Mouse (Mus musculus) left cerebral cortex, postnatal 36 days (tissue): ENCODE results near the gene Rbm17. TPM values are rescaled to one million over a fixed set of nuclear protein-coding genes. Genes with fewer than 3 reads are reported as not detected.
A peak's percentile ranks its signal among the peaks of the same experiment; 100 is the strongest.
"Not testable (repeated sequence)": the region's sequence is repeated elsewhere in the genome, so short reads cannot be mapped to it uniquely, and the experiment has no call there.

Experiments used
- DNase-seq, 2 experiments: peaks; one replicate each; pipeline ENCODE4 v3.0.0; 2021 to 2022; ENCODE audit warnings: low spot score in 2 of 2, mixed read lengths in 1 of 2
- intact Hi-C: fragments of 180-260 bp; cut with DNase I; formaldehyde crosslinking; loops from one replicate; pipeline ENCODE4 v1.15.1; 2025
- total RNA-seq, 2 experiments: library from RNA; stranded (reverse); gene quantifications; 2 replicates each; pipeline ENCODE4 v1.2.3; 2021

Gene Rbm17
- total RNA-seq, 2 experiments from 2014 or later: 79.2 to 82.2 TPM

DNA sequence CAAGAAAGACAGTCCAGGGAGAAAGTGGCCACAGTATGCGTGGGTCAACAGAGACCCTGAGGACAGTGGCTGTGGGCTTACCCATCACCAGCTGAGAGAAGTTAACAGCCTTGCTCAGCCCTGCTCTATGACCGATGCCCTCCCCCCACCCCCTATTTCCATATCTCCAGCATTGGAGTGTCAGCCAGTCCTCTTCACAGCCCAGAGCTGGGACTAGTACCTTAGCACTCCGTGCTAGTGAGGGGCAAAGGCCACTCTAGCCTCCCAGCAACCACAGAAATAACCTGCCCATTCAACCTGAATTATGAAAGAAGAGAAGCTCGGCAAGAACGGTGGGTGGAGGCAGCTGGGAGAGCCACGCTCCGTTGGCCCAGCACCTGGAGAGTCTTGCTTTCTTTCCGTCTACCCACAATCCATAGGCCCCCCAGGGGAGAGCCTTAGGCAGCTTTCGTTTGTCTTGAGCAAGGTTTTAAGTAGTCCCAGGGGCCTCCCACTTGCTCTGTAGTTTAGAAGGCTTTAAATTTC is 51.6 kb downstream of the Rbm17 start:
- no peak for DNase-seq
- intact Hi-C loops: no loop called here

DNA sequence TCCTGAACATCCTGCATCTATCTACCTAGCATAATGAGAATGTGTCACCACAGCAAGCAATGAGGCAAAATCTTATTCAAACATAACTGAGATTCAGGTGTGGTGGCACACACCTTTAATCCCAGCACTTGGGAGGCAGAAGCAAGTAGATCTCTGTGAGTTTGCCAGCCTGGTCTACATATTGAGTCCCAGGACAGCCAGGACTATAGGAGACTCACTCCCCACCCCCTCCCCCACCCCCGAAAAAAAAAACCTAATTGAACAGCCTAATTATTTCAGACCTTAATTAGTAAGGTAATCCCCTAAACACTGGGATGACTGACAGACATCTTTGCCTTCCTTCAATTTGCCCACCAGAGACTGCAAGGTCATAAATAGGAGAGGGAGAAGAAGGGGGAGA is 52.2 kb downstream of the Rbm17 start:
- intact Hi-C loops: no loop called here
- DNase-seq: no peak

- no peak for DNase-seq
- intact Hi-C loops: no loop called here
Measured at GRCm38 (mm10) chr2:11548508-11548907, 55.4 kb downstream of the Rbm17 start.

- DNase-seq: no peak
- intact Hi-C loops: no loop called here
Measured at GRCm38 (mm10) chr2:11547609-11548008, 56.3 kb downstream of the Rbm17 start.

GRCm38 (mm10) chr2:11546091-11546490 is 57.9 kb downstream of the Rbm17 start:
- no peak for DNase-seq
- intact Hi-C loops: no loop called here

- no peak for DNase-seq
- intact Hi-C loops: no loop called here
Measured at GRCm38 (mm10) chr2:11545380-11545779, 58.6 kb downstream of the Rbm17 start.

DNA sequence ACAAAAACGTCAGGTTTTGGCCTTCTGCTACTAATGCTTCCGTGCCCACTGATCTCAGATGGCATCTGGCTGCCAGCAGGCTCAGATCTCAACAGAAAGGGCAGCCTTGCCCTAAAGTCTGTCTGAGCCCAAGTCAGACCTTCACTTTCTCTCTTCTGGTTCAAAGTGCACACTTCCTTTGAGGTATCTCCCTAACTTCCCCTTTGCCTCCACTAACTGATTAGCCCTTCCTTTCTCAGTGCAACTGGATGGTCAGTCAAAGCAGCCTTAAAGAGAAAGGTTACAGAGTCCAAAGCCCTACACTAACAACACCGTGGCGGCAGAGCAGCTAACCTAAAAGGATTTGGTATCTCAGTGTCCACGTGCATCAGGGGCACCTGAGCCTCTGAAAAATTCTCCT is 59.6 kb downstream of the Rbm17 start:
- intact Hi-C loops: no loop called here
- DNase-seq: no peak

GRCm38 (mm10) chr2:11543158-11543557 is 60.8 kb downstream of the Rbm17 start:
- intact Hi-C loops: no loop called here

GRCm38 (mm10) chr2:11542640-11543039 is 61.3 kb downstream of the Rbm17 start:
- peak; percentile 53 to 64 for DNase-seq
- intact Hi-C loops: loop anchor here (1.0 kb wide), 1 partner anchor 211 kb away; no protein-coding TSS in a partner anchor

More at GRCm38 (mm10) chr2:11543158-11543557, 60.8 kb downstream of the Rbm17 start:
- no peak for DNase-seq

DNA sequence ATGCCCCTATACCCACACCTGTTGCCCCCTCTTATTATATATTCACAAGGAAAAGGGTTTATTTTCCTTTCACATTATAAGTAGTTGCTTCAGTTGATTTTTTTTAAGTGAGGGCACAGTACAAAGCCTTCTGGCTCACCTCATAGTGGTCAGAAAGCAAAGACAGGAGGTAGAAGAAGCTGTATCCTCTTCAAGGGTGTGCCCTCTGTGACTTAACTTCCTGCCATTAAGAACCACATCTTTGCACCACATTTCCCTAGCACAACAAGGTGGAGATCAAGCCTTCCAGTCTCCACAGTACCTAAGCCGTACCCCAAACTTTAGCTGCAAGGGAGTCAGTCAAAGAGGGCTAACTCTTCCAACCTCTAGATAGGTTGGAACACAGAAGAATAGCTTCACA is 61.8 kb downstream of the Rbm17 start:
- intact Hi-C loops: loop anchor here (1.0 kb wide), 1 partner anchor 211 kb away; no protein-coding TSS in a partner anchor
- no peak for DNase-seq

DNA sequence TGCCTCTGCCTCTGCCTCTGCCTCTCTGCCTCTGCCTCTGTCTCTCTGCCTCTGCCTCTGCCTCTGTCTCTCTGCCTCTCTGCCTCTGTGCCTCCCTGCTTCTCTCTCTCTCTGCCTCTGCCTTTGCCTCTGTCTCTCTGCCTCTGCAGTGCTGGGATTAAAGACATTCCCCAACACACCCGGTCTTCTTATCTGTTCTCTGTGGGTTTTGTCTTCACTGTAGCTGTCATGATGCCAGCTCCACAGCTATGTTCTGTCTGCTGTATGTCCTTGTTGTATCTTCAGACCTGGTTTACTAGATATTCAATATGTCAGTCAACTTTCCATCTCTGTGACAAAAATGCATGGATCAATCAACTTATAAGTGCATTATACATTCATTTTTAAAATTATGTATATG is 62.4 kb downstream of the Rbm17 start:
- intact Hi-C loops, DNase-seq: not testable (repeated sequence)

DNA sequence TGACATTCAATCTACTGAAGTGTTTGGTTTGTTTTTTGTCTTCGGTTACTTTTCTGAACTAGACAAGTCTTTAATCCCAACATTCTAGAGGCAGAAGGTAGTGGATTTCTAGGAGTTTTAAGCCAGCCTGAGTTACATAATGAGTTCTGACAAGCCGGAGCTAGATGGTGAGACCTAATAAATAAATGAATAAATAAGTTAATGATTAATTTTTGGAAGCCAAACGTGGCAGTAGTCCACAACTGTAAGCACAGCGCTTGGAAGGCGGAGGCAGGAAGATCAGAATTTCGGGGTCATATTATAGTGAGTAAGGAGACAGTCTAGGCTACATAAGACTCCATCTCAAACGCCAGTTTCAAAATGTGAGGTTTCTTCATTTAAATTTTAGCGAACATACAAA is 68.0 kb downstream of the Rbm17 start:
- intact Hi-C loops: loop anchor here (5.0 kb wide), 1 partner anchor 34 kb away; no protein-coding TSS in a partner anchor
- DNase-seq: no peak

Other genes with a start within 250 kb of the Rbm17 start
- 10 to 100 TPM; 25.0 to 32.4 TPM for gene Pfkfb3, start 50.1 kb downstream of the Rbm17 start, total RNA-seq
- gene Gm17490, start 22.1 kb upstream of the Rbm17 start, total RNA-seq: not detected
- gene Il2ra, start 38.7 kb upstream of the Rbm17 start, total RNA-seq: under 1 TPM; 0.09 to 0.15 TPM
- 1 to 10 TPM; 4.7 to 9.4 TPM for gene Il15ra, start 101.1 kb upstream of the Rbm17 start, total RNA-seq
- gene Fbh1, start 173.4 kb upstream of the Rbm17 start, total RNA-seq: 100 to 1,000 TPM; 108 to 121 TPM
- 10 to 100 TPM; 56.6 to 72.9 TPM for gene Ankrd16, start 173.7 kb upstream of the Rbm17 start, total RNA-seq